Mouse (Mus musculus): ENCODE data around the gene Il17f. TPM values are rescaled to one million over a fixed set of nuclear protein-coding genes. Genes with fewer than 3 reads are reported as not detected.
"Not testable (repeated sequence)": the region's sequence is repeated elsewhere in the genome, so short reads cannot be mapped to it uniquely, and the experiment has no call there.

Il17f gene
- polyA plus RNA-seq (2016; fragmentation: Nextera tagmentation; extraction: Ambion mirVana) = not detected in 2 replicates

- no CpG with 5 or more reads among the region's 1 CpGs for WGBS
- not testable (repeated sequence) for H3K4me2 ChIP-seq; H3K4me3 ChIP-seq (replicated peaks); H3K9ac ChIP-seq (replicated peaks); H3K27ac ChIP-seq; H3K36me3 ChIP-seq; H3K4me1 ChIP-seq (replicated peaks); H3K27me3 ChIP-seq; H3K9me3 ChIP-seq; ATAC-seq (ENCODE audit: insufficient number of reproducible peaks, insufficient read depth, low FRiP score, low TSS enrichment, low read depth)
These were observed at the start of gene Il17f for GRCm38 (mm10) chr1:20790517-20790916. TSS of gene Il17f (minus strand) at chr1:20790617.

GRCm38 (mm10) chr1:20839911-20840310, 49.5 kb upstream of the Il17f start:
- no peak overlapping the region for H3K27ac ChIP-seq
- WGBS = 75% methylated on average over 3 of the region's 3 CpGs
- no peak overlapping the region for H3K9ac ChIP-seq (replicated peaks)
- no peak overlapping the region for H3K4me3 ChIP-seq (replicated peaks)
- H3K4me2 ChIP-seq = no peak overlapping the region
- H3K9me3 ChIP-seq = 0 out of 2 replicates have a peak, but pooled peaks cover 3% of the 10 kb centered on the region
- ATAC-seq (ENCODE audit: insufficient number of reproducible peaks, insufficient read depth, low FRiP score, low TSS enrichment, low read depth) = no peak
- no peaks in the 10 kb centered on the region for H3K4me1 ChIP-seq (replicated peaks)
- no peaks in the 10 kb centered on the region for H3K27me3 ChIP-seq
- H3K36me3 ChIP-seq = no peaks in the 10 kb centered on the region

GRCm38 (mm10) chr1:20836551-20837125, 46.2 kb upstream of the Il17f start:
- Histone ChIP-seq H3K27me3 (no peaks in the 10 kb centered on the region), H3K9ac (replicated peaks) (no peak overlapping the region), H3K36me3 (no peaks in the 10 kb centered on the region), H3K4me2 (no peak overlapping the region), H3K9me3 (0 out of 2 replicates have a peak, but pooled peaks cover 3% of the 10 kb centered on the region), H3K4me1 (replicated peaks) (no peaks in the 10 kb centered on the region), H3K4me3 (replicated peaks) (no peak overlapping the region), H3K27ac (no peak overlapping the region)
- no peak for ATAC-seq (ENCODE audit: insufficient number of reproducible peaks, insufficient read depth, low FRiP score, low TSS enrichment, low read depth)
- WGBS = 87% methylated on average over 3 of the region's 3 CpGs

- Histone ChIP-seq H3K9me3 (0 out of 2 replicates have a peak, but pooled peaks cover 3% of the 10 kb centered on the region), H3K4me1 (replicated peaks) (no peaks in the 10 kb centered on the region), H3K9ac (replicated peaks) (no peak overlapping the region), H3K4me3 (replicated peaks) (no peak overlapping the region), H3K4me2 (no peak overlapping the region), H3K27me3 (no peaks in the 10 kb centered on the region), H3K36me3 (no peaks in the 10 kb centered on the region), H3K27ac (no peak overlapping the region)
- WGBS = 76% methylated on average over 3 of the region's 4 CpGs
- no peak for ATAC-seq (ENCODE audit: insufficient number of reproducible peaks, insufficient read depth, low FRiP score, low TSS enrichment, low read depth)
These were observed 42.7 kb upstream of the Il17f start for GRCm38 (mm10) chr1:20833141-20833511.

- Histone ChIP-seq H3K36me3 (no peaks in the 10 kb centered on the region), H3K27me3 (no peaks in the 10 kb centered on the region), H3K4me3 (replicated peaks) (no peak overlapping the region), H3K4me1 (replicated peaks) (no peaks in the 10 kb centered on the region), H3K9ac (replicated peaks) (no peak overlapping the region), H3K27ac (no peak overlapping the region), H3K4me2 (no peak overlapping the region), H3K9me3 (no peaks in the 10 kb centered on the region)
- ATAC-seq (ENCODE audit: insufficient number of reproducible peaks, insufficient read depth, low FRiP score, low TSS enrichment, low read depth) = no peak
- WGBS = 66% methylated on average over 5 of the region's 5 CpGs
These were observed 42.2 kb upstream of the Il17f start for GRCm38 (mm10) chr1:20832473-20833140.

- H3K4me1 ChIP-seq (replicated peaks) = no peaks in the 10 kb centered on the region
- no peak for ATAC-seq (ENCODE audit: insufficient number of reproducible peaks, insufficient read depth, low FRiP score, low TSS enrichment, low read depth)
- 72% methylated on average over 1 of the region's 1 CpGs for WGBS
These were observed 40.1 kb upstream of the Il17f start for GRCm38 (mm10) chr1:20830546-20830945.

GRCm38 (mm10) chr1:20828061-20828460, 37.6 kb upstream of the Il17f start:
- no peak overlapping the region for H3K4me2 ChIP-seq
- H3K36me3 ChIP-seq = no peaks in the 10 kb centered on the region
- no peaks in the 10 kb centered on the region for H3K9me3 ChIP-seq
- 94% methylated on average over 2 of the region's 2 CpGs for WGBS
- no peaks in the 10 kb centered on the region for H3K27me3 ChIP-seq
- H3K4me3 ChIP-seq (replicated peaks) = no peak overlapping the region
- H3K4me1 ChIP-seq (replicated peaks) = no peaks in the 10 kb centered on the region
- H3K9ac ChIP-seq (replicated peaks) = no peak overlapping the region
- no peak overlapping the region for H3K27ac ChIP-seq
- ATAC-seq (ENCODE audit: insufficient number of reproducible peaks, insufficient read depth, low FRiP score, low TSS enrichment, low read depth) = no peak

More at GRCm38 (mm10) chr1:20830546-20830945, 40.1 kb upstream of the Il17f start:
- no peaks in the 10 kb centered on the region for H3K36me3 ChIP-seq
- H3K27me3 ChIP-seq = no peaks in the 10 kb centered on the region
- no peak overlapping the region for H3K4me2 ChIP-seq
- H3K9me3 ChIP-seq = no peaks in the 10 kb centered on the region
- no peak overlapping the region for H3K4me3 ChIP-seq (replicated peaks)
- no peak overlapping the region for H3K9ac ChIP-seq (replicated peaks)
- no peak overlapping the region for H3K27ac ChIP-seq

GRCm38 (mm10) chr1:20825036-20825435, 34.6 kb upstream of the Il17f start:
- H3K4me1 ChIP-seq (replicated peaks) = no peaks in the 10 kb centered on the region
- no peaks in the 10 kb centered on the region for H3K9me3 ChIP-seq
- ATAC-seq (ENCODE audit: insufficient number of reproducible peaks, insufficient read depth, low FRiP score, low TSS enrichment, low read depth) = no peak

GRCm38 (mm10) chr1:20823906-20824305, 33.5 kb upstream of the Il17f start:
- no peaks in the 10 kb centered on the region for H3K9me3 ChIP-seq
- 75% methylated on average over 2 of the region's 2 CpGs for WGBS
- no peak overlapping the region for H3K4me2 ChIP-seq
- ATAC-seq (ENCODE audit: insufficient number of reproducible peaks, insufficient read depth, low FRiP score, low TSS enrichment, low read depth) = no peak
- no peaks in the 10 kb centered on the region for H3K36me3 ChIP-seq
- no peak overlapping the region for H3K9ac ChIP-seq (replicated peaks)
- no peaks in the 10 kb centered on the region for H3K27me3 ChIP-seq
- no peaks in the 10 kb centered on the region for H3K4me1 ChIP-seq (replicated peaks)
- H3K4me3 ChIP-seq (replicated peaks) = no peak overlapping the region
- H3K27ac ChIP-seq = no peak overlapping the region

More at GRCm38 (mm10) chr1:20825036-20825435, 34.6 kb upstream of the Il17f start:
- Histone ChIP-seq H3K27ac (no peak overlapping the region), H3K36me3 (no peaks in the 10 kb centered on the region), H3K4me2 (no peak overlapping the region), H3K27me3 (no peaks in the 10 kb centered on the region), H3K9ac (replicated peaks) (no peak overlapping the region), H3K4me3 (replicated peaks) (no peak overlapping the region)

GRCm38 (mm10) chr1:20823471-20823870, 33.1 kb upstream of the Il17f start:
- no peak overlapping the region for H3K27ac ChIP-seq
- H3K27me3 ChIP-seq = no peaks in the 10 kb centered on the region
- H3K36me3 ChIP-seq = no peaks in the 10 kb centered on the region
- 68% methylated on average over 4 of the region's 4 CpGs for WGBS
- no peaks in the 10 kb centered on the region for H3K9me3 ChIP-seq
- no peak overlapping the region for H3K9ac ChIP-seq (replicated peaks)
- no peak overlapping the region for H3K4me2 ChIP-seq
- H3K4me3 ChIP-seq (replicated peaks) = no peak overlapping the region
- no peak for ATAC-seq (ENCODE audit: insufficient number of reproducible peaks, insufficient read depth, low FRiP score, low TSS enrichment, low read depth)
- peaks cover 4% of the 10 kb centered on the region for H3K4me1 ChIP-seq (replicated peaks)

- Histone ChIP-seq H3K36me3 (peaks cover 21% of the 10 kb centered on the region), H3K4me2 (no peak overlapping the region), H3K4me1 (replicated peaks) (peaks cover 9% of the 10 kb centered on the region), H3K9ac (replicated peaks) (no peak overlapping the region), H3K27me3 (no peaks in the 10 kb centered on the region), H3K27ac (no peak overlapping the region), H3K4me3 (replicated peaks) (no peak overlapping the region), H3K9me3 (no peaks in the 10 kb centered on the region)
- WGBS = 85% methylated on average over 4 of the region's 4 CpGs
- no peak for ATAC-seq (ENCODE audit: insufficient number of reproducible peaks, insufficient read depth, low FRiP score, low TSS enrichment, low read depth)
These were observed 30.5 kb upstream of the Il17f start for GRCm38 (mm10) chr1:20820959-20821358.

Measured in limb, embryonic 12.5 days (tissue).